Mouse (Mus musculus) intestine, embryonic 16.5 days (tissue): ENCODE measurements around the gene Ccdc117. TPM values are rescaled to one million over a fixed set of nuclear protein-coding genes. Genes with fewer than 3 reads are reported as not detected.

Experiments used
- polyA plus RNA-seq: library from polyadenylated mRNA; unstranded; fragments of >200 nt; fragmentation: Nextera tagmentation; extraction: Ambion mirVana; gene quantifications from 2 replicates; pipeline ENCODE4 v1.2.1, GENCODE M21; 2015

Ccdc117 gene
- polyA plus RNA-seq, 1 experiment from 2014 or later = 11.1 TPM

Other genes with a start within 250 kb of the Ccdc117 start
- gene Znrf3, start 97.3 kb downstream of the Ccdc117 start, polyA plus RNA-seq = 6.8 and 7.3 TPM in 2 replicates
- gene Xbp1, start 21.5 kb downstream of the Ccdc117 start, polyA plus RNA-seq = 222 and 249 TPM in 2 replicates
- gene Ankrd36, start 27.5 kb upstream of the Ccdc117 start, polyA plus RNA-seq = not detected in 2 replicates
- gene Mrps24, start 173.5 kb upstream of the Ccdc117 start, polyA plus RNA-seq = 219 and 236 TPM in 2 replicates
- gene Urgcp, start 220.2 kb upstream of the Ccdc117 start, polyA plus RNA-seq = 21.6 and 23.7 TPM in 2 replicates
- 141 and 147 TPM in 2 replicates for gene Dbnl, start 246.3 kb upstream of the Ccdc117 start, polyA plus RNA-seq